Mouse (Mus musculus) liver, postnatal 0 days (tissue): ENCODE measurements at regions not wholly inside any gene's neighbourhood (a gene's known extent, or its start where the extent isn't known, plus 50 kb on each side); places are given as distances from the start of the nearest gene placed in this dataset.

Source experiments
- ATAC-seq: fragments of 200-750 bp; cut with Nextera tagmentation; 2 replicates; pipeline ENCODE4 v1.8.0; 2017; ENCODE audit warnings: mild to moderate bottlenecking, moderate library complexity
- DNase-seq: peaks from one replicate; pipeline ENCODE4 v3.0.0-alpha.2; 2016
- H3K27ac ChIP-seq: fragments of 300-500 bp; sonication (generic); 2 replicates; pipeline ENCODE4 v1.5.1; 2014; ENCODE audit warnings: antibody characterized with exemption, moderate library complexity, mild to moderate bottlenecking, low read depth
- H3K27me3 ChIP-seq: fragments of 300-500 bp; sonication (generic); 2 replicates; pipeline ENCODE4 v1.6.1; 2014; ENCODE audit warnings: low read length, control low read depth, mixed read lengths; ENCODE audit not compliant: insufficient read depth
- H3K36me3 ChIP-seq: fragments of 300-500 bp; sonication (generic); replicated peaks from 2 replicates; pipeline ENCODE4 v1.6.1; 2014; ENCODE audit warnings: mild to moderate bottlenecking, control low read depth, low read length, moderate library complexity, mixed read lengths; ENCODE audit not compliant: insufficient read depth
- H3K4me1 ChIP-seq: fragments of 300-500 bp; sonication (generic); 2 replicates; pipeline ENCODE4 v1.6.1; 2014; ENCODE audit warnings: antibody characterized with exemption, mild to moderate bottlenecking, control low read depth; ENCODE audit not compliant: insufficient read depth
- H3K4me2 ChIP-seq: fragments of 300-500 bp; sonication (generic); 2 replicates; pipeline ENCODE4 v1.6.1; 2014; ENCODE audit warnings: low read depth, mild to moderate bottlenecking, low read length, moderate library complexity, mixed read lengths
- H3K4me3 ChIP-seq: fragments of 300-500 bp; sonication (generic); 2 replicates; pipeline ENCODE4 v1.5.1; 2014; ENCODE audit warnings: low read depth, low read length
- H3K9ac ChIP-seq: fragments of 300-500 bp; sonication (generic); replicated peaks from 2 replicates; pipeline ENCODE4 v1.6.1; 2014; ENCODE audit warnings: mild to moderate bottlenecking, moderate library complexity
- H3K9me3 ChIP-seq: fragments of 300-500 bp; sonication (generic); 2 replicates; pipeline ENCODE4 v1.6.1; 2016; ENCODE audit warnings: mild to moderate bottlenecking, control low read depth, low read length, mixed read lengths
- CTCF ChIP-seq: sonication (generic); IDR thresholded peaks from 2 replicates; pipeline ENCODE4 v1.5.1; 2016; ENCODE audit warnings: antibody characterized with exemption, low read depth
- EP300 ChIP-seq: IDR thresholded peaks from 2 replicates; pipeline ENCODE4 v1.6.1; 2016; ENCODE audit warnings: antibody characterized with exemption, low read depth, mild to moderate bottlenecking
- WGBS: fragments of 180-500 bp; shearing (Covaris S2); extraction: QIAGEN DNeasy Blood & Tissue Kit; methylation state at CpG from one replicate; pipeline ENCODE4 v1.1.7; 2014; ENCODE audit not compliant: insufficient replicate concordance; 5-methylcytosine and 5-hydroxymethylcytosine counted together

DNA sequence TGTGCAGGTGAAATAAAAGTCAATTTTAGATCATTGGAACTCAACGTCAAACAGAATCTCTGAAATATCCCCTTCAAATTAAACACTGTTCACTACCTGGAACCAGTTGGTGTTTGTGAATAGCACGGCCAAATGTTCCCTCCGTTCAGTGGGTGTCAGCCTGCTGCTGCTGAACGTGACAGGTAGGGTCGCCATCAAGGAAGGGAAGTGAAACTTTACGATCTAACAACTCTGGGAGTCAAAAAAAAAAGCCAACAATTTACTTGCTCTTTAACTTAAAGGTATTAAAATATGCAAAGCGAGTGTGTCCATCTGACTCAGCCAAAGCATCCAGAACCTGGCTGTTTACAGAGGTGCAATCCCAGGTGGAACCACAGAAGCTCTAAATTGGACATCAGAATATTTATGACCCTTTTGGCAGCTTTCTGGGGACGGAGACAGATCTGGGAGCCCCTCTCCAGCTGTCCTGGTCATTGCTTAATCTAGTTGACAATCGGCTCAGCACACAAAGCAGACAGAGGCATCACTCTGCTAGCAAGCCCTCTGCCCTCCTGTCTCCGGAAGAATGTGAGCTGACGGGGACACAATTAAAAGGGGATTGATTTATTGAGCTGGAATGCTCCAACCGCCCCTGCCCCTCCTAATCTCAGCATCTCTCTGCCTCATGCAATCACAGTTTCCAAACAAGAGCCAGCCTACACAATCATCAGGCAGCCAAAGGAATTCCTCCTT is 191.9 kb downstream of the 1500009L16Rik start:
- no peak for DNase-seq

DNA sequence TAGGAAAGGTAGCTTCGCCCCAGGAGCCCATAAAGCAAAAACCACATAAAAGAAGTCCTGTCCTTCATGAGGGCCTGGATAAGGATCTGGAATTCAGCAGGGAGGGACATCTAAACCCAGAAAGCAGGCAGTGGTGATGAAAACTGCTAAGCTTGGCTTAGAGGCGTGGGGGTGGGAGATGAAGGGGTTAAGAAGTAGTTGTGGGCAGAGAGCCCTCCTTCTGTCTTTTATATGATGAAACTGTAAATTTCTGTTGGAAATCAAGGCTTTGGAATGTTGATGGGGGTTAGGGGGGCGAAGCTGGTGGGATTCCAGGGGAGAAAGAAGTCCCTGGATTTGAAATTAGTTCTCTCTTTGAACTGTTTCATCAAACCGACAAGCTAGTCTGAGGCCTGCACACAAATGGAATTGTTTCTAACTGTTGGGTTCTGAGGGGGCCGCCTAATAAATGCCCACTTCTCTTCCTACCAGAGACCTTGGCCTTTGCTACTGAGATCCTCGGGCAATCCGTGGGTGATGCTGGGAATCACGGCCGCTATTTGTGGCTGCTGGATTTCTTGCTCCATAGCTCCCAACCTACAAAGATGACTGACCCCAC is 192.6 kb downstream of the 1500009L16Rik start:
- Histone ChIP-seq H3K4me3 (no peak overlapping the region), H3K27ac (no peak overlapping the region), H3K4me1 (no peaks in the 10 kb centered on the region), H3K4me2 (no peak overlapping the region), H3K27me3 (no peaks in the 10 kb centered on the region), H3K36me3 (no peaks in the 10 kb centered on the region), H3K9me3 (no peaks in the 10 kb centered on the region), H3K9ac (no peak overlapping the region)
- ATAC-seq = no peak
- DNase-seq = no peak
- 57% methylated on average over 9 of the region's 9 CpGs for WGBS
- TF ChIP-seq EP300 = no peak
- no peak for TF ChIP-seq CTCF

More for the DNA sequence above, 191.9 kb downstream of the 1500009L16Rik start:
- H3K9ac ChIP-seq = no peak overlapping the region
- no peaks in the 10 kb centered on the region for H3K4me1 ChIP-seq
- H3K4me3 ChIP-seq = no peak overlapping the region
- no peaks in the 10 kb centered on the region for H3K27me3 ChIP-seq
- ATAC-seq = no peak
- H3K36me3 ChIP-seq = no peaks in the 10 kb centered on the region
- 32% methylated on average over 12 of the region's 12 CpGs for WGBS
- no peak overlapping the region for H3K4me2 ChIP-seq
- H3K9me3 ChIP-seq = no peaks in the 10 kb centered on the region
- TF ChIP-seq EP300 (no peak), CTCF (no peak)
- H3K27ac ChIP-seq = no peak overlapping the region

DNA sequence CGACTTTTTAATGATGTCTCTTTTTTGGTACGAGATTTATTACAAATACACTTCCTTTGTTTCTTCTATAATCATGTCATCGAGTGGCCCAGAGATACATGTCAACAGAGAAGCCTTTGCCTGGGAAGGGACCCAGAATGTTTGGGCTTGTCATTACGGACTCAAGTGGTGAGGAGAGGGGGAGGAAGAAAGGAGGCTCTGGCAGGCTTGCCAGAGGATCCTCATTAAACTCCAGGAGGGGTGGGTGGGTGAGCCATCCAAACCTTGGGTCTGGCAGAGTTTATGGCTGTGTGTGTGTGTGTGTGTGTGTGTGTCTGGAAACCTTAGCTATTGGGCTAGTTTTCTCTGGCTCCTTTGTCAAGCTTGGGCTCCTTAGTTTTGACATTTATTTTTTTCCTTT is 204.3 kb downstream of the 1500009L16Rik start:
- H3K4me1 ChIP-seq = no peaks in the 10 kb centered on the region
- 64% methylated on average over 4 of the region's 4 CpGs for WGBS

GRCm38 (mm10) chr10:83927554-83927953 is 204.9 kb downstream of the 1500009L16Rik start:
- TF ChIP-seq EP300 (no peak), CTCF (no peak)
- H3K4me3 ChIP-seq = no peak overlapping the region
- no peaks in the 10 kb centered on the region for H3K27me3 ChIP-seq
- no peak overlapping the region for H3K9ac ChIP-seq
- ATAC-seq (no peak), DNase-seq (no peak)
- no peaks in the 10 kb centered on the region for H3K9me3 ChIP-seq
- no peak overlapping the region for H3K27ac ChIP-seq
- no peak overlapping the region for H3K4me2 ChIP-seq
- no peaks in the 10 kb centered on the region for H3K4me1 ChIP-seq
- WGBS = 79% methylated on average over 2 of the region's 2 CpGs
- no peaks in the 10 kb centered on the region for H3K36me3 ChIP-seq

More for the DNA sequence above, 204.3 kb downstream of the 1500009L16Rik start:
- TF ChIP-seq CTCF = no peak
- no peak for TF ChIP-seq EP300
- H3K4me2 ChIP-seq = no peak overlapping the region
- no peak overlapping the region for H3K27ac ChIP-seq
- ATAC-seq (no peak), DNase-seq (no peak)
- no peaks in the 10 kb centered on the region for H3K27me3 ChIP-seq
- no peaks in the 10 kb centered on the region for H3K36me3 ChIP-seq
- no peaks in the 10 kb centered on the region for H3K9me3 ChIP-seq
- H3K9ac ChIP-seq = no peak overlapping the region
- H3K4me3 ChIP-seq = no peak overlapping the region

GRCm38 (mm10) chr10:83931758-83932157 is 209.1 kb downstream of the 1500009L16Rik start:
- Histone ChIP-seq H3K9ac (no peak overlapping the region), H3K9me3 (no peaks in the 10 kb centered on the region), H3K4me1 (no peaks in the 10 kb centered on the region), H3K27me3 (no peaks in the 10 kb centered on the region), H3K27ac (no peak overlapping the region), H3K4me3 (no peak overlapping the region), H3K36me3 (no peaks in the 10 kb centered on the region), H3K4me2 (no peak overlapping the region)
- DNase-seq (no peak), ATAC-seq (no peak)
- 36% methylated on average over 3 of the region's 3 CpGs for WGBS
- TF ChIP-seq CTCF = no peak
- TF ChIP-seq EP300 = no peak

- Histone ChIP-seq H3K4me3 (no peak overlapping the region), H3K9me3 (no peaks in the 10 kb centered on the region), H3K27me3 (no peaks in the 10 kb centered on the region), H3K27ac (no peak overlapping the region), H3K9ac (no peak overlapping the region), H3K4me2 (no peak overlapping the region), H3K4me1 (no peaks in the 10 kb centered on the region), H3K36me3 (no peaks in the 10 kb centered on the region)
- ATAC-seq (no peak), DNase-seq (no peak)
- 49% methylated on average over 7 of the region's 7 CpGs for WGBS
- TF ChIP-seq EP300 (no peak), CTCF (no peak)
Measured at GRCm38 (mm10) chr10:83933201-83933600, 210.5 kb downstream of the 1500009L16Rik start.
